Mouse (Mus musculus): ENCODE results near the gene Ppm1n.

DNA sequence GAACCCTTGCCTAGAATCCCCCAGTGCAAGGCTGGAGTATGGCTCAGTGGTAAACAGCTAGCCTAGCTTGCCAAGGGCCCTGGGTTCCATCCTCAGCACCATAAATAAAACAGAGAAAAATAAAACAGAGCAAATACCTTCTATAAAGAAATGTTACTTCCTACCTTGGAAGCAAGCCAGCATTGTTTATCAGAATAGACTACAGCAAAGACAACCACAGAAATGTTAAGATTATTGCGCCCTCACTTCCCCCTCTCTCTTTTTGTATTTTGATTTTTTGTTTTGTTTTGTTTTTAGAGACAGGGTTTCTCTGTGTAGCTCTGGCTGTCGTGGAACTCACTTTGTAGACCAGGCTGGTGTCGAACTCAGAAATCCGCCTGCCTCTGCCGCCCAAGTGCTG, 17.9 kb upstream of the Ppm1n start:
- TF ChIP-seq CTCF (IDR thresholded peaks at IDR 0.05; ENCODE audit: control insufficient read depth, insufficient read depth, insufficient read length), result no peak
- TF ChIP-seq MYOG (IDR thresholded peaks at IDR 0.05; ENCODE audit: control insufficient read depth, extremely low read depth, insufficient read length), result no peak
- no peak for TF ChIP-seq MAX (IDR thresholded peaks at IDR 0.05)
- no peak for TF ChIP-seq USF1 (IDR thresholded peaks at IDR 0.05; ENCODE audit: low read depth)
- no peak for TF ChIP-seq CEBPB (IDR thresholded peaks at IDR 0.05; ENCODE audit: low read depth)
- TF ChIP-seq FOSL1 (IDR thresholded peaks at IDR 0.05; ENCODE audit: insufficient read depth, low read length, poor library complexity, severe bottlenecking), result no peak
- TF ChIP-seq MYOD1 (IDR thresholded peaks at IDR 0.05; ENCODE audit: control insufficient read depth, insufficient read length, low read depth), result no peak

All from C2C12 (cell line).